Comparison of ENCODE assay signal across 23 mouse cellular contexts in the genomic region with DNA sequence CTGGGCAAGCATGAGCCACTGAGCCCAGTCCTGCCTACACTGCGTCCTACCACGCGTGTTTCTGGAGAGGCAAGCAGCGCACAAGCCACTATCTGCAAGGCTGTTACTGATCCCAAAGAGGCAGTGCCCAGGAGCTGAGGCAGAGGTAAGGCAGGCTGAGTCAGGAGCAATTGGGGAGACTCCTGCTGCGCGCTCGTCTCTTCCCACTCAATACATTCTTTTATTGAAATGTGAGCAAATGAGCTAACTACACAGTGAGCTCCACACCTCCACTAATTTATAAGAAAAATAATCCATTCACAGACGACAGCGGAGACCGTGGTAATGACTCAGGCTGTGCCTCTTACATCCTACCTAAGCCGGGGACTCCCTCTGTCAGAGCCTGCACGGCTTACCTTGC. TPM values are rescaled to one million over a fixed set of nuclear protein-coding genes. Genes with fewer than 3 reads are reported as not detected.
DNase-seq lines count a peak whose midpoint lies in the region; ATAC-seq and TF ChIP-seq lines count a peak whose summit lies in the region.
"Had no signal": no experiment of that assay in that cellular context is flagged by ENCODE, and none has a peak within 500 bp of the region (broad histone marks: within the 10 kb centered on the region; RNA-seq: fewer than 3 reads in every experiment).

No protein-coding gene starts in this region.

- H3K27ac ChIP-seq in left cerebral cortex, adult 2 months = peak overlapping the region; percentile 33
- H3K27ac ChIP-seq: embryonic facial prominence, embryonic 10.5 days; embryonic facial prominence, embryonic 13.5 days; forebrain, embryonic 12.5 days; forebrain, embryonic 15.5 days; gastrocnemius, adult 2 months had no signal

- DNase-seq in frontal cortex, postnatal 14 days (ENCODE audit: low spot score in 2 of 2) = no peak
- DNase-seq in left cerebral cortex, adult 2 months (ENCODE audit: extremely low spot score in 1 of 2, low spot score in 2 of 2) = peak in 1 of 2 experiments; percentile 36
- DNase-seq in left cerebral cortex, postnatal 10 days (ENCODE audit: extremely low spot score in 1 of 2, low spot score in 2 of 2) = no peak
- peak; percentile 51 for DNase-seq in right cerebral cortex, adult 18-20 months
- no peak for DNase-seq in right cerebral cortex, postnatal 4 days
- DNase-seq: adrenal gland, adult 8-10 months; adrenal gland, postnatal 25 days; cerebellum, adult 18-20 months; cerebellum, adult 9-11 months; cerebellum, postnatal 25 days; embryo, embryonic 11 days; gastrocnemius, adult 2 months; gastrocnemius, postnatal 14 days; heart, adult 11 months had no signal

- TF ChIP-seq CTCF in left cerebral cortex, adult 2 months (IDR thresholded peaks at IDR 0.05) = no peak

- ATAC-seq in frontal cortex, adult (ENCODE audit: low TSS enrichment) = peak; percentile 62; the same call in 1 of the 2 replicates
- no peak for ATAC-seq in megakaryocyte-erythroid progenitor cell, adult 5-6 weeks (replicated peaks; ENCODE audit: low FRiP score, low TSS enrichment, poor library complexity, severe bottlenecking)
- ATAC-seq: activated CD4-positive, CD25-positive, alpha-beta regulatory T cell, adult 4 months; forebrain, embryonic 15.5 days; hindbrain, embryonic 16.5 days had no signal

- intact Hi-C loops in left cerebral cortex, adult 2 months (cut with DNase I) = no loop called here
- intact Hi-C loops in left cerebral cortex, postnatal 10 days (cut with DNase I) = no loop called here

- no peak overlapping the region for H3K4me3 ChIP-seq in left cerebral cortex, adult 2 months
- H3K4me3 ChIP-seq: embryonic facial prominence, embryonic 10.5 days; embryonic facial prominence, embryonic 13.5 days; erythroblast, embryonic 14.5 days; forebrain, embryonic 12.5 days; forebrain, embryonic 15.5 days; gastrocnemius, adult 2 months had no signal

RNA-seq across cellular contexts. Expression of a gene that starts 26.0 kb away (rescaled TPM):
- 10 to 100 TPM; 40.0 to 41.5 TPM for total RNA-seq in left cerebral cortex, adult 2 months (2021)
- total RNA-seq in left cerebral cortex, postnatal 10 days (2021) = 10 to 100 TPM; 38.7 to 40.0 TPM
- 15.2 and 18.6 TPM in 2 replicates for total RNA-seq in megakaryocyte-erythroid progenitor cell, adult 5-6 weeks (2014; fragmentation: Nextera tagmentation)
- 11.5 and 18.2 TPM in 2 replicates for total RNA-seq in megakaryocyte-erythroid progenitor cell, adult 5-6 weeks (2017)

RNA-seq across cellular contexts. Expression of a gene that starts 33.3 kb away (rescaled TPM):
- total RNA-seq in left cerebral cortex, adult 2 months (2021) = 10 to 100 TPM; 26.4 to 28.6 TPM
- 10 to 100 TPM; 18.0 to 19.5 TPM for total RNA-seq in left cerebral cortex, postnatal 10 days (2021)
- 19.6 and 24.5 TPM in 2 replicates for total RNA-seq in megakaryocyte-erythroid progenitor cell, adult 5-6 weeks (2014; fragmentation: Nextera tagmentation)
- 2.6 and 3.8 TPM in 2 replicates for total RNA-seq in megakaryocyte-erythroid progenitor cell, adult 5-6 weeks (2017)

RNA-seq across cellular contexts. Expression of a gene that starts 35.2 kb away (rescaled TPM):
- 100 to 1,000 TPM; 289 to 312 TPM for total RNA-seq in left cerebral cortex, adult 2 months (2021)
- total RNA-seq in left cerebral cortex, postnatal 10 days (2021) = 100 to 1,000 TPM; 326 to 331 TPM
- 379 and 438 TPM in 2 replicates for total RNA-seq in megakaryocyte-erythroid progenitor cell, adult 5-6 weeks (2014; fragmentation: Nextera tagmentation)
- total RNA-seq in megakaryocyte-erythroid progenitor cell, adult 5-6 weeks (2017) = 101 and 188 TPM in 2 replicates
